Mouse (Mus musculus) olfactory bulb, adult 2 months (tissue): ENCODE results near the gene Srm. TPM values are rescaled to one million over a fixed set of nuclear protein-coding genes. Genes with fewer than 3 reads are reported as not detected.
A peak's percentile ranks its signal among the peaks of the same experiment; 100 is the strongest.

Experiments
- H3K27ac ChIP-seq: fragments of 200-500 bp; 2 replicates; pipeline ENCODE4 v1.5.1; 2012; ENCODE audit warnings: low read depth, low read length; ENCODE audit not compliant: insufficient read depth
- H3K4me1 ChIP-seq: fragments of 200-500 bp; 2 replicates; pipeline ENCODE4 v1.6.1; 2012; ENCODE audit warnings: low read length; ENCODE audit not compliant: control insufficient read depth, insufficient read depth
- H3K4me3 ChIP-seq: fragments of 200-500 bp; 2 replicates; pipeline ENCODE4 v1.5.1; 2012; ENCODE audit warnings: mild to moderate bottlenecking, low read depth, low read length, moderate library complexity; ENCODE audit not compliant: insufficient read depth
- CTCF ChIP-seq: fragments of 200-500 bp; IDR thresholded peaks from 2 replicates; pipeline ENCODE4 v1.5.1; 2012; ENCODE audit warnings: low read depth, mild to moderate bottlenecking, low read length, moderate library complexity; ENCODE audit not compliant: insufficient read depth
- POLR2A ChIP-seq: fragments of 200-500 bp; IDR thresholded peaks from 2 replicates; pipeline ENCODE4 v1.6.1; 2012; ENCODE audit warnings: mild to moderate bottlenecking, low read depth, low read length, moderate library complexity; ENCODE audit not compliant: insufficient read depth
- WGBS: fragments of 180-500 bp; shearing (Covaris S2); methylation state at CpG from one replicate; pipeline ENCODE4 v1.1.7; 2018; 5-methylcytosine and 5-hydroxymethylcytosine counted together
- polyA plus RNA-seq: library from polyadenylated mRNA; stranded (reverse); fragments of >200 nt; gene quantifications from 2 replicates; pipeline ENCODE4 v1.2.4, GENCODE M21; 2012; ENCODE audit warnings: low replicate concordance; ENCODE audit not compliant: missing spikeins, insufficient read depth, insufficient read length

Gene Srm
- polyA plus RNA-seq, result not detected in 2 replicates

- Histone ChIP-seq H3K4me3 (peak within 1 kb of the TSS; percentile 79), H3K27ac (peak within 1 kb of the TSS; percentile 69), H3K4me1 (peaks cover 25% of the 10 kb centered on the region)
- TF ChIP-seq POLR2A, result peak; percentile 58
- TF ChIP-seq CTCF, result no peak
- under 1% methylated on average over 48 of the region's 50 CpGs for whole genome bisulfite sequencing
These were observed at the start of gene Srm for GRCm38 (mm10) chr4:148591171-148591630. Srm (plus strand) TSS chr4:148591503.

- 70% methylated on average over 4 of the region's 4 CpGs for WGBS
- Histone ChIP-seq H3K27ac (no peak overlapping the region), H3K4me3 (no peak overlapping the region), H3K4me1 (no peaks in the 10 kb centered on the region)
- TF ChIP-seq CTCF (no peak), POLR2A (no peak)
These were observed 42.2 kb upstream of the Srm start for GRCm38 (mm10) chr4:148549106-148549505.

GRCm38 (mm10) chr4:148557766-148558165 lies 33.5 kb upstream of the Srm start:
- WGBS, result 24% methylated on average over 6 of the region's 6 CpGs
- no peak for TF ChIP-seq POLR2A
- no peak for TF ChIP-seq CTCF
- peak overlapping the region; percentile 58 for H3K27ac ChIP-seq

GRCm38 (mm10) chr4:148558297-148559000 lies 32.9 kb upstream of the Srm start, which contains the start of gene Exosc10:
Exosc10 (plus strand) TSS chr4:148558429.
- Histone ChIP-seq H3K27ac (peak within 1 kb of the TSS; percentile 94), H3K4me3 (peak within 1 kb of the TSS; percentile 98), H3K4me1 (no peaks in the 10 kb centered on the region)
- under 1% methylated on average over 63 of the region's 63 CpGs for WGBS
- peak; percentile 62; the same call in 1 of the 2 replicates for TF ChIP-seq POLR2A
- no peak for TF ChIP-seq CTCF

More at GRCm38 (mm10) chr4:148557766-148558165, 33.5 kb upstream of the Srm start:
- Histone ChIP-seq H3K4me3 (peak overlapping the region; percentile 98), H3K4me1 (no peaks in the 10 kb centered on the region)

GRCm38 (mm10) chr4:148562676-148563075 lies 28.6 kb upstream of the Srm start:
- Histone ChIP-seq H3K4me1 (no peaks in the 10 kb centered on the region), H3K27ac (no peak overlapping the region), H3K4me3 (no peak overlapping the region)
- no peak for TF ChIP-seq CTCF
- no peak for TF ChIP-seq POLR2A
- 94% methylated on average over 17 of the region's 17 CpGs for WGBS

GRCm38 (mm10) chr4:148563595-148563994 lies 27.7 kb upstream of the Srm start:
- Histone ChIP-seq H3K27ac (no peak overlapping the region), H3K4me3 (no peak overlapping the region), H3K4me1 (no peaks in the 10 kb centered on the region)
- WGBS, result 96% methylated on average over 12 of the region's 12 CpGs
- TF ChIP-seq CTCF (no peak), POLR2A (no peak)

- WGBS, result 90% methylated on average over 10 of the region's 10 CpGs
- Histone ChIP-seq H3K27ac (no peak overlapping the region), H3K4me1 (no peaks in the 10 kb centered on the region), H3K4me3 (no peak overlapping the region)
- no peak for TF ChIP-seq POLR2A
These were observed 21.2 kb upstream of the Srm start for GRCm38 (mm10) chr4:148570138-148570537.

- Histone ChIP-seq H3K27ac (no peak overlapping the region), H3K4me1 (no peaks in the 10 kb centered on the region), H3K4me3 (no peak overlapping the region)
- TF ChIP-seq POLR2A (no peak), CTCF (no peak)
- WGBS, result 95% methylated on average over 9 of the region's 9 CpGs
These were observed 20.5 kb upstream of the Srm start for GRCm38 (mm10) chr4:148570693-148571295.

GRCm38 (mm10) chr4:148573222-148573621 lies 18.1 kb upstream of the Srm start:
- no peak overlapping the region for H3K27ac ChIP-seq
- no peak overlapping the region for H3K4me3 ChIP-seq
- TF ChIP-seq POLR2A (no peak), CTCF (no peak)
- 95% methylated on average over 7 of the region's 7 CpGs for WGBS
- no peaks in the 10 kb centered on the region for H3K4me1 ChIP-seq
